Mouse (Mus musculus): Measurements from ENCODE around the gene Rufy2.

DNA sequence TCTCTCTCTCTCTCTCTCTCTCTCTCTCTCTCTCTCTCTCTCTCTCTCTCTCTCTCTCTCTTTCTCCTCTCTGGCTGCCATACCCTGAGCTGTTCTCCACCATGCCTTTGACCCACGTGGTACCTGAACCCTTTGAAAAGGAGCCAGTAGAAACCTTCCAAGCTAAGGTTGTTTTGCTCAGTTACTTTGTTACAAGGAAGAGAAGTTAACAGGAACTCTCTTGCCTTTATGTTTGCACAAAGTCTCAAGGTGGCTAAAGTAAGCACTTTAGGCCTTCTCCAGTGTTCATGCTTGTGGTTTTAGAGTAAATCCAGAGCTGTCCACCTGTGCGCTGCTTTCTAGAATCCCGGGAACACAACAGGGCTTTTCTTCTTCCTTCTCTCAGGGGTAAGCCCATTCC is 52.2 kb downstream of the Rufy2 start:
- TF ChIP-seq GATA1 (IDR thresholded peaks at IDR 0.05; ENCODE audit: borderline replicate concordance, low read length): no peak
- no peak for TF ChIP-seq FLI1 (IDR thresholded peaks at IDR 0.05; ENCODE audit: low read length)
